Mouse (Mus musculus) limb, embryonic 13.5 days (tissue): ENCODE data around the gene P2rx4. TPM values are rescaled to one million over a fixed set of nuclear protein-coding genes. Genes with fewer than 3 reads are reported as not detected.

Experiments used
- ATAC-seq: fragments of 200-750 bp; cut with Nextera tagmentation; 2 replicates; pipeline ENCODE4 v1.8.0; 2017; ENCODE audit warnings: low read depth, moderate number of reproducible peaks, moderate TSS enrichment; ENCODE audit not compliant: low FRiP score
- H3K27ac ChIP-seq: fragments of 300-500 bp; sonication (generic); 2 replicates; pipeline ENCODE4 v1.5.1; 2015; ENCODE audit warnings: inconsistent platforms, mild to moderate bottlenecking, moderate library complexity
- H3K27me3 ChIP-seq: fragments of 300-500 bp; sonication (generic); 2 replicates; pipeline ENCODE4 v1.6.1; 2015; ENCODE audit warnings: mild to moderate bottlenecking, inconsistent platforms
- H3K36me3 ChIP-seq: fragments of 300-500 bp; sonication (generic); 2 replicates; pipeline ENCODE4 v1.6.1; 2015; ENCODE audit warnings: inconsistent platforms, mild to moderate bottlenecking, moderate library complexity
- H3K4me1 ChIP-seq: fragments of 300-500 bp; sonication (generic); 2 replicates; pipeline ENCODE4 v1.6.1; 2015; ENCODE audit warnings: inconsistent platforms
- H3K4me2 ChIP-seq: fragments of 300-500 bp; sonication (generic); replicated peaks from 2 replicates; pipeline ENCODE4 v1.6.1; 2015; ENCODE audit warnings: inconsistent platforms, mild to moderate bottlenecking, moderate library complexity
- H3K4me3 ChIP-seq: fragments of 300-500 bp; sonication (generic); 2 replicates; pipeline ENCODE4 v1.5.1; 2015; ENCODE audit warnings: moderate library complexity, mild to moderate bottlenecking, inconsistent platforms
- H3K9ac ChIP-seq: fragments of 300-500 bp; sonication (generic); 2 replicates; pipeline ENCODE4 v1.6.1; 2015; ENCODE audit warnings: mild to moderate bottlenecking, inconsistent platforms
- H3K9me3 ChIP-seq: fragments of 300-500 bp; sonication (generic); 2 replicates; pipeline ENCODE4 v1.6.1; 2016; ENCODE audit warnings: inconsistent platforms
- WGBS: fragments of 180-500 bp; shearing (Covaris S2); methylation state at CpG from one replicate; pipeline ENCODE4 v1.1.7; 2015; 5-methylcytosine and 5-hydroxymethylcytosine counted together
- polyA plus RNA-seq: library from polyadenylated mRNA; unstranded; fragments of >200 nt; fragmentation: Nextera tagmentation; extraction: Ambion mirVana; gene quantifications from 2 replicates; pipeline ENCODE4 v1.2.1, GENCODE M21; 2015

The P2rx4 gene
- polyA plus RNA-seq, 1 experiment from 2014 or later, result 16.8 TPM

GRCm38 (mm10) chr5:122731991-122732673 is 24.8 kb downstream of the P2rx4 start:
- Histone ChIP-seq H3K27me3 (no peaks in the 10 kb centered on the region), H3K27ac (peak overlapping the region; percentile 53), H3K9me3 (no peaks in the 10 kb centered on the region), H3K36me3 (peaks cover 17% of the 10 kb centered on the region), H3K4me1 (peaks cover 23% of the 10 kb centered on the region), H3K9ac (peak overlapping the region; percentile 43; the same call in 1 of the 2 replicates), H3K4me3 (no peak overlapping the region), H3K4me2 (peak overlapping the region; percentile 30)
- 23% methylated on average over 15 of the region's 15 CpGs for WGBS
- peak; percentile 34; the same call in 1 of the 2 replicates for ATAC-seq

GRCm38 (mm10) chr5:122733881-122734280 is 26.5 kb downstream of the P2rx4 start:
- Histone ChIP-seq H3K9me3 (no peaks in the 10 kb centered on the region), H3K27me3 (no peaks in the 10 kb centered on the region), H3K36me3 (peaks cover 21% of the 10 kb centered on the region), H3K9ac (no peak overlapping the region), H3K27ac (no peak overlapping the region), H3K4me2 (0 out of 2 replicates have a peak overlapping the region, but pooled peaks have one; percentile 21), H3K4me1 (peaks cover 23% of the 10 kb centered on the region), H3K4me3 (no peak overlapping the region)
- WGBS, result 67% methylated on average over 17 of the region's 17 CpGs
- ATAC-seq, result no peak

- peaks cover 23% of the 10 kb centered on the region for H3K4me1 ChIP-seq
- no peaks in the 10 kb centered on the region for H3K27me3 ChIP-seq
- H3K4me2 ChIP-seq, result no peak overlapping the region
- no peak overlapping the region for H3K9ac ChIP-seq
- WGBS, result 88% methylated on average over 7 of the region's 7 CpGs
- no peak overlapping the region for H3K27ac ChIP-seq
- H3K9me3 ChIP-seq, result no peaks in the 10 kb centered on the region
- H3K4me3 ChIP-seq, result no peak overlapping the region
- ATAC-seq, result no peak
- H3K36me3 ChIP-seq, result peaks cover 21% of the 10 kb centered on the region
Measured at GRCm38 (mm10) chr5:122735853-122736252, 28.5 kb downstream of the P2rx4 start.

- Histone ChIP-seq H3K4me3 (no peak overlapping the region), H3K36me3 (peaks cover 30% of the 10 kb centered on the region), H3K4me2 (no peak overlapping the region), H3K4me1 (peaks cover 18% of the 10 kb centered on the region), H3K27ac (no peak overlapping the region), H3K9me3 (no peaks in the 10 kb centered on the region), H3K27me3 (no peaks in the 10 kb centered on the region), H3K9ac (no peak overlapping the region)
- WGBS, result 84% methylated on average over 15 of the region's 15 CpGs
- no peak for ATAC-seq
Measured at GRCm38 (mm10) chr5:122736761-122737160, 29.4 kb downstream of the P2rx4 start.

- Histone ChIP-seq H3K9ac (no peak overlapping the region), H3K36me3 (peaks cover 74% of the 10 kb centered on the region), H3K4me2 (no peak overlapping the region), H3K9me3 (no peaks in the 10 kb centered on the region), H3K4me1 (no peaks in the 10 kb centered on the region), H3K27me3 (no peaks in the 10 kb centered on the region), H3K4me3 (no peak overlapping the region), H3K27ac (no peak overlapping the region)
- no peak for ATAC-seq
- 79% methylated on average over 13 of the region's 13 CpGs for WGBS
Measured at GRCm38 (mm10) chr5:122743880-122744422, 36.6 kb downstream of the P2rx4 start.

DNA sequence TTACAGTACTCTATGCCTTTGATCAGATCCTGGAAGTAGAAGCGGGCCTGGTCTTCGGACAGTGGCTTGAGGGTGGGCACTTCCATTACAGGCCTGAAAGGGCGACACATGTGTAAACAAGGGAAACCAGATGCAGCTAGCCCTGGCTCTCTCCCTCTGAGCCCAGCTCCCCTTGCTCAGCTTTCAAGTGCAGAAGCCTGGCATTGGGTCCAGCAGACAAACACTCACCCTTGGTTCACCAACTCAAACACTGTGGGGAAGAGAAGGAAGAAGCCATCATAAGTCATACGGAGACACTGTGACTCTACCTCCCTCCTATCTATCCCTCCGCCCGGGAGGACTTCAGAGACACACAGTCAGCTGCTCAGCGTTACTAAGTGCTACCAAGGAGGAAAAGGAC is 40.6 kb downstream of the P2rx4 start:
- Histone ChIP-seq H3K4me3 (no peak overlapping the region), H3K27ac (no peak overlapping the region), H3K4me2 (no peak overlapping the region), H3K9ac (no peak overlapping the region), H3K36me3 (peaks cover 57% of the 10 kb centered on the region), H3K27me3 (no peaks in the 10 kb centered on the region), H3K9me3 (no peaks in the 10 kb centered on the region), H3K4me1 (no peaks in the 10 kb centered on the region)
- 59% methylated on average over 7 of the region's 7 CpGs for WGBS
- ATAC-seq, result no peak

DNA sequence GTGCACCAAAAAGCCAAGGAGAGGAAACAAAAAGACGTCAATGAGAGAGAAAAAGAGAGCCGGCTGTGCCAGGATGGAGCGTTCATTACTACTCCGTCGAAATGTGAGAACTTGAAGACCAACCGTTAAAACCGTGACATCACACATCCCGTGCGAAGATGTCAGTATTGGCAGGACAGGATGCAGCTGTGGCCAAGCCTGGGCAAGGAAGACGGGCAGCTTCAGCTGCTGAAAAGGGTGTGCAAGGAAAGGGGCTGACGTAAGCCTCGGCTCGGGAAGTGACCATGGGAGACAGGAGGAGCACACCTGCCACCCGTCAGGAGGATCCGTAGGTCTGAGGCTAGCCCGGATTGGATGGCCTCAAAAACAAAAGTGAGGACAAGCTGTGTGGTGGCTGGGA is 47.1 kb downstream of the P2rx4 start:
- H3K27ac ChIP-seq, result no peak overlapping the region
- H3K9me3 ChIP-seq, result no peaks in the 10 kb centered on the region
- no peak overlapping the region for H3K4me3 ChIP-seq
- H3K4me1 ChIP-seq, result no peaks in the 10 kb centered on the region
- peak; percentile 19; the same call in 1 of the 2 replicates for ATAC-seq
- WGBS, result 84% methylated on average over 16 of the region's 16 CpGs
- H3K27me3 ChIP-seq, result no peaks in the 10 kb centered on the region
- H3K36me3 ChIP-seq, result peaks cover 56% of the 10 kb centered on the region
- no peak overlapping the region for H3K4me2 ChIP-seq
- no peak overlapping the region for H3K9ac ChIP-seq

- Histone ChIP-seq H3K27ac (no peak overlapping the region), H3K9me3 (no peaks in the 10 kb centered on the region), H3K9ac (no peak overlapping the region), H3K27me3 (no peaks in the 10 kb centered on the region), H3K4me2 (no peak overlapping the region), H3K4me1 (no peaks in the 10 kb centered on the region), H3K4me3 (no peak overlapping the region), H3K36me3 (peaks cover 59% of the 10 kb centered on the region)
- 96% methylated on average over 4 of the region's 4 CpGs for WGBS
- ATAC-seq, result no peak
Measured at GRCm38 (mm10) chr5:122755620-122756019, 48.3 kb downstream of the P2rx4 start.

DNA sequence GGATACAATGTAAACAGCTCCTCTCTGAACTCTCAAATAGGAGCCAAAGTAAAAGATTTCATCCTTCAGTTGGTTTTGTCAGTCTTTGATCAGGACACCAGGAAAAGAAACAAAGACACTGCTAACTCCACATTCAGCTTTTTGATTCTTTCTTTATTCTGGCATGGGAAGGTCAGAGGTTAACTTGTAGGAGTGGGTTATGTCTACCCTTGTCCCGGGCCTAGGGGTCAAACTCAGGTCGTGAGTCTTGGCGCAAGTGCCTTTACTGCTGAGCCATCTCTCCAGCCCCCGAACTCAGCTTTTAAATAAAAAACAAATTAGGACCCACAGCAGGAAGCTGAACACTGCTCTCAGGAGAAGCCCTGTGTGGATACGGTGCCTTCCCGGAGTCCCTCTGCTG is 48.8 kb downstream of the P2rx4 start:
- peaks cover 59% of the 10 kb centered on the region for H3K36me3 ChIP-seq
- 76% methylated on average over 6 of the region's 6 CpGs for WGBS
- no peaks in the 10 kb centered on the region for H3K27me3 ChIP-seq

GRCm38 (mm10) chr5:122756680-122757079 is 49.3 kb downstream of the P2rx4 start:
- ATAC-seq, result no peak
- H3K4me1 ChIP-seq, result no peaks in the 10 kb centered on the region
- no peak overlapping the region for H3K4me2 ChIP-seq
- no peak overlapping the region for H3K4me3 ChIP-seq
- H3K9ac ChIP-seq, result no peak overlapping the region
- H3K9me3 ChIP-seq, result no peaks in the 10 kb centered on the region
- no peak overlapping the region for H3K27ac ChIP-seq
- WGBS, result 92% methylated on average over 7 of the region's 7 CpGs
- H3K36me3 ChIP-seq, result peaks cover 59% of the 10 kb centered on the region
- H3K27me3 ChIP-seq, result no peaks in the 10 kb centered on the region

More for the DNA sequence above, 48.8 kb downstream of the P2rx4 start:
- ATAC-seq, result no peak
- Histone ChIP-seq H3K9me3 (no peaks in the 10 kb centered on the region), H3K27ac (no peak overlapping the region), H3K4me3 (no peak overlapping the region), H3K4me1 (no peaks in the 10 kb centered on the region), H3K9ac (no peak overlapping the region), H3K4me2 (no peak overlapping the region)

GRCm38 (mm10) chr5:122763271-122764031 is 56.1 kb downstream of the P2rx4 start:
- no peaks in the 10 kb centered on the region for H3K9me3 ChIP-seq
- WGBS, result 86% methylated on average over 29 of the region's 29 CpGs
- 0 out of 2 replicates have a peak, but pooled peaks cover 5% of the 10 kb centered on the region for H3K4me1 ChIP-seq
- H3K27ac ChIP-seq, result no peak overlapping the region
- peaks cover 28% of the 10 kb centered on the region for H3K36me3 ChIP-seq
- no peak for ATAC-seq
- no peaks in the 10 kb centered on the region for H3K27me3 ChIP-seq
- no peak overlapping the region for H3K4me3 ChIP-seq
- H3K9ac ChIP-seq, result no peak overlapping the region
- no peak overlapping the region for H3K4me2 ChIP-seq

GRCm38 (mm10) chr5:122764032-122764464 is 56.7 kb downstream of the P2rx4 start:
- no peaks in the 10 kb centered on the region for H3K9me3 ChIP-seq
- H3K4me3 ChIP-seq, result no peak overlapping the region
- no peak overlapping the region for H3K9ac ChIP-seq
- H3K27me3 ChIP-seq, result no peaks in the 10 kb centered on the region
- no peak overlapping the region for H3K4me2 ChIP-seq
- peaks cover 24% of the 10 kb centered on the region for H3K36me3 ChIP-seq
- no peak for ATAC-seq
- WGBS, result 58% methylated on average over 10 of the region's 10 CpGs
- 0 out of 2 replicates have a peak, but pooled peaks cover 5% of the 10 kb centered on the region for H3K4me1 ChIP-seq
- no peak overlapping the region for H3K27ac ChIP-seq
